Mouse (Mus musculus) liver, adult (tissue): Measurements from ENCODE around the gene Grk6.

Source experiments
- GATA4 ChIP-seq: IDR thresholded peaks from 2 replicates; pipeline ENCODE4 v1.6.1; 2014; ENCODE audit warnings: mild to moderate bottlenecking, low read length; ENCODE audit not compliant: insufficient replicate concordance

Grk6 gene

DNA sequence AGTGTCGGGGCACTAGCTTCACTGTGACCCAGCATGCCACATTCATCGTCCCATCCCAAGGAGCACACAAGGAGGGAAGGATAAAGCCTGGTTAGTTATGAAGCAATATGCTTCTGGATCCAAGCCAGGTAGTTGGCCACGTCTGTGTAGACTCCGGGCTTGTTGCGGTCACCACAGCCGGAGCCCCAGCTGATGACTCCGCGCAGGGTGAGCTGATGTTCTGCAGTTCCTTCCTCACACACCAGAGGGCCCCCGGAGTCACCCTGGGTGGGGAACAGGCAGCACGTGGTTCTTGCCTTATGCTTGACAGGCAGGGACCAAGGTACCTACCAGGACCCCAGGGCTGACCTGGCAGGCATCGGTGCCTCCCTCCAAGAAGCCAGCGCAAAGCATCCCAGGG lies 26.9 kb upstream of the Grk6 start:
- TF ChIP-seq GATA4, result no peak

DNA sequence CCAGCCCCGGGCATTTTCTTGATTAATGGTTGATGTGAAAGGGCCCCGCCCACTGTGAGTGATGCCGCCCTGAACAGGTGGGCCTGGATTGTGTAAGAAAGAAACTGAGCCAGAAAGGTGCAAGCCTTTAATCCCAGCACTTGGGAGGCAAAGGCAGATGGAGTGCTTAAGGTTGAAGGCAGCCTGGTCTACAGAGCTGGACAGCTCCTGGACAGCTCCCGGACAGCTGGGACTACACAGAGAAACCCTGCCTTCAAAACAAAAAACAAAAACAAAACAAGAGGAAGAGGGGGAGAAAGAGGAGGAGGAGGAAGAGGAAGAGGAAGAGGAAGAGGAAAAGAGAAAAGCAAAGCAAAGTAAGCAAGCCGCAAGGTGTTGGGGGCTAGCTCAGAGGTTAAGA lies 25.7 kb upstream of the Grk6 start:
- no peak for TF ChIP-seq GATA4

DNA sequence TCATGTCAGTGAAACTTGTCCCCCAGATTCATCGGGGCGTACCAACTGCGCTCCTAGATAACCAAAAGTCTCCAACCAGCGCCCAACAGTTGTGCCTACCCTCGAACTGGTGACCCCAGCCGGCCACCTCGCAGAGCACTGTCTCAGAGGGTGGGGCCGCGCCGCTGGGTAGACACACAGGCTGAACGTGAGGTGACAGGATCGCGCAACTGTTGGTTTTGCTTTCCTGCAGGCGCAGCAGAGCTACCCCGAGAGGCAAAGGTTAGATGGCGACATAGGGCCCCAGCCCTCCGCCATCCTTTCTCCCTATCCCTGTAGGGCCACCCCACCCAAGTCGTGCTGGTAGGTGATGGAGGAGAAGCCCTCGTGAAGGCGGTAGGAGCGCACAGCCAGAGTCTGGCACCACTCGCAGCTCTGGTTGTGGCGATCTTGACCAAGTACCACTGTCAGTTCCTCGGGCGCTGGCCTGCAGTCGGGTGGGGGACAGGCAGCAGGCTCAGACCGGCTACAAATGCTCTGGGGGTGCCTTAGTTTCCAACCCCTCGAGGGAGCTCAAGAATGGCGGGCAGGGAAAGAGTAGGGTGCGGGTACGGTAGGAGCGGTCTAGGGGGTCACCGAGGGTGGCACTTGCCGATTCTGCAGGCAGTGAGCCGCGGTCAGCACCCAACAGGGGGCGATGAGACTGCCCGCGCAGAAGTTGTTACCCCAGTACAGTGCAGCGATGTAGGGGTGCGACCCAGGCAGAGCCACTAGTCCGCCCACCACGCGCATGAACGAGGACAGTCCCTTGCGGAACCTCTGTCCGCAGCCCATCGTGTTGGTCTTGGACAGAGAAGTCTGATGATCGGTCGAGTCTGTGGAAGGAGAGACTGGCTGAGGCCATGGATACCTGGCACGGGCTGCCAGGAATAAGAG lies 24.6 kb upstream of the Grk6 start:
- TF ChIP-seq GATA4, result no peak

DNA sequence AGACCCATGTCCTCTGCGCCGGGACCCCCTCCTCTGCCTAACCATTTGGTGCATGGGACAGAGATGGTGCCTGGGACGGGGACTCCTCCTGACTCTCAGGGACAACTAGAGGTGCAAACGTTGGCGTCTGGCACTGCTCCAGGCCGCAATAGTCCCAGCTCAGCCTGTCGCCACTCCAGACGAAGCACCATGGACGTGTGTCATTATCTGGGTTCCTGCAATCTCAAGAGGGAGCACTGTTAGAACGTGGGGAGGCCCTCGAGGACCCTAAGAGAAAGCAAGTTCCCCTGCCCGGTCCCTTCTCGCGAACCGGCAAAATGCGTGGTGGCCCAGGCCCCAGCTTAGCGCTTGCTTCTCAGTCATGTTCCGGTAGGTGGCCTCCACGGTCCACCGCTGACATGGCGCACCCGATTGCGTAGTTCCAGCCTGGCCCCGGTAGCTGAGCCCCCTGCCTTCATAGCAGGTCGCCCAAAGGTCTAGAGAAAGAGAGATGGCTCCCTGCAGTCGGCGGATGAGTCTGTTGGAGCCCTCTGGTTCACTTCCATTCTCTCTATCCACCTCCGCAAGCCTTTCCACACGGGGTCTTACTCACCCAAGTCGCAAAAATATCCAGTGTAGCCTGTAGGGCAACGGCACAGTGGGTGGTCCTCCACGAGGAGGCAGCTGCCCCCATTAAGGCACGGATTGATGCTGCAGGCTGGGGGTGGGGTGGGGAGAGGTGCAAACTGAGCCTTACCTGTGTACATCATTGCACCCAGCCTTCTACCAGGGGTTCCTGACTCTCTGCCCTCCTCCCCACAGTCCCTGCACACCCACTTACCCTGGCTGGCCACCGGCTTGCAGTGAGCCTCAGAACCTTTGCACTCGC lies 23.7 kb upstream of the Grk6 start:
- TF ChIP-seq GATA4, result no peak

DNA sequence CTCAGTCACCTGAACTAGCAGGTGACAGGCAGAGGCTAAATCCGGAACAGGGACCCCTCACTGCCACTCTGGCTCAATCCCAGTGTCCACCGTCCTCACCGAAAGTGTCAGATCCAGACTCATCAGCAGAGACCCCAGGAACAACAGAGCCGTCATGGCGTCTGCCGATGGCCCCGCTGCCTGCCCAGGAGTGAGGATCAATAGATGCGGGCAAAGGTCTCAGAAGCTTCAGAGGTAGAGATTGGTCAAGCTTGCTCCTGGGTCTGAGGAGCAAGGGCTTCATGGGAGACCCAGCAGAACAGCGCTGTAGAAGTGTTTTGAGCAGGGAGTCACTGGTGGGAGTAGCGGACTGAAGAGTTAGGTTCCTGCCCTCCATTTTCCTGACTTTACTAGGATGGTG lies 18.3 kb upstream of the Grk6 start, which contains the start of gene F12:
Gene F12, minus strand, starts transcription at position 181 of the 400 bp plus-strand sequence.
- no peak for TF ChIP-seq GATA4

DNA sequence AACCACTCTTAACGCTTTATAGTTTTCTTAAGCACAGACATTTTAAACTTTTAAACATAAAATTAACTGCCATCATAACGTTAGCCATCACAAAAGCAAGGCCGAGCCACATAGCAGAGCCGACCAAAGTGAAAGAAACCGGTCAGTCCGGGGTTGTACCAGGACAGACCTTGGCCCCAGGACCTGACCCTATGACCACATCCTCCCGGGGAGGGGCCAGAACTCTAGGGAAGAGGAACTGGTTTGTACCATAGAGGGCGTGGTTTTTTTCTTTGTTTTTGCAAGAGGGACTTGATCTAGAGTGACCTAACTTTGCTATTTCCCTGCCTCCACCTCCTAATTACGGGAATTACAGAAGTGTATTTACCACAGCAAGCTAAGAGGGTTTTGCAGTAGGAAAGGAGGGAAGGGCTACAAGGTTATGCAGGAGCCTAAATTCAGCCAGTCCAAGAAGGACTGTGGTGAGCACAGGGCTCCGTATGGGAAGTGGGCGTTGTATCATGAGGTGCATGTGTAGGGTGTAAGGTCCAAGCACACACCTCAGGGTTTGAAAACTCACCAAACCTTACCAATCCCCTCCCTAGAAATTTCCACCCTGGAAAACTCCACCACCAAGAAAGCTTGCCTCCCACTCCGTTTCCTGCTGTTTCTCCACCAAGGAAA lies 15.5 kb upstream of the Grk6 start:
- TF ChIP-seq GATA4, result no peak

DNA sequence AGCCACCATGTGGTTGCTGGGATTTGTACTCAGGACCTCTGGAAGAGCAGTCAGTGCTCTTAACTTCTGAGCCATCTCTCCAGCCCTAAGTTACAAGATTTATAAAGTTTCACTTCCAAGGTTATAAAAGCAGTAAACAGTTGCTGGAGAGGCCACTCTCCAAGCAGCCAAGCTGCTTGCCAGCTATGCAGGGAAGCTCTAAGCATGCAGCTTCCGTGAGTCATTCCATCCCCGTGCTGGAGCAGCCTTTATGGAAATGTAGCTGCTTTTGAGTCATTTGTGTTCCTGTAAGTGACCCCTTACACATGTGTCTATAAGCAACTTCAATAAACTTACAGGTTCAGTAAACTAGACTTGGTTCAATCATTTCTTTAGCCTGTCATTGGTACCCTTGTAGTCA lies 14.3 kb upstream of the Grk6 start:
- no peak for TF ChIP-seq GATA4

DNA sequence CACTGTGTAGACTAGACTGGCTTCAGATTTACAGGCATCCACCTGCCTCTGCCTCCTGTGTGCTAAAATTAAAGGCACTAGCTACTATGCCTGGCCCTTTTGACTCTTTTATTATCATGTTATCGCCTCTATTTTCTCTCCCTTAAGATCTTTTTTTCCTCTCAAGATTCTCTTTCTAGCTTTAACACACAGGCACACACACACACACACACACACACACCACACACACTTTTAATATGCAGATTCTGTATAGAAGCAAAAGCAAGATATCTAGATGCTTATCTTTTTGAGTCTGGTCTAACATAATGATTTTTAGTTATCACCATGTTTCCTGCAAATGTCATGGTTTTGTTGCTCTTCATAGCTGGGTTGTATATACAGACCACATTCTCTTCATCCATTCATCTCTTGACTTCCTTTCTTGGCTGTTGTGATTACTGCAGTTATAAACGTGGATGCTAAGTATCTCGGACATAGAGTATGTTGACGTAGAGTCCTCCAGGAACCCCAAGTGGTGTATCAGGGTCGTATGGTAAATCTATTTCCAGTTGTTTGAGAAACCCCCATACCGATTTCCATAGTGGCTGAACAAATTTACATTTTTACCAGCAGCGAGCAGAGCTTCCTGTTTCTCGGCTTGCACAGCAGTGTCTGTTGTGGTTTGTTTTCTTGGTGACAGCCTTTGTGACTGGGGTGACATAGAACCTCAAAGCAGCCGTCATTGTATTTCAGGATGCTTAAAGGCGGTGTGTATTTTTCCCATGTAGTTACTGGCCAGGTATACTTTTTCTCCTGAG lies 12.8 kb upstream of the Grk6 start:
- TF ChIP-seq GATA4, result no peak

DNA sequence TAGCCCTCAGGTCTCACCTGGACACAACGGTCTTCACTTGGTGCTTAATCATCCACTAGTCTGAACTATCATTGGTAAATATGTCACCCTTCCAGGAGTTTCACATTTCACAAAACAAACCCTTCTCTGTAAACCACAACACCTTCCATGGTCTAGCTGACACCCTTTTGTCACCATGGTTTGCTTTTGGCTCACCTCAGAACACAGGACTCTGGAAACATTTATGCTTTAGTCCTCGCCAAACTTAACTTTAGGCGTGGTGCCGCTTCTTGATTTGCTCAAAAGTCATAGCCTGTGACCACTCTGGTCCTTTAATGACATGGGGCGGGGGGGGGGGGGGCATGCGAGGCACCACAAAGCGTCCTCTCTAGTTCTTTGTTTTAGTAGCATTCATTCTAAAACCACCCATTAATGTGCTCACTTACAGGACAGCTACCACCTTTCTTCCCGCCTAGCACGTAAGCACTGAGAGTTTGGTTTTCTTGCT lies 1.0 kb upstream of the Grk6 start:
- no peak for TF ChIP-seq GATA4

DNA sequence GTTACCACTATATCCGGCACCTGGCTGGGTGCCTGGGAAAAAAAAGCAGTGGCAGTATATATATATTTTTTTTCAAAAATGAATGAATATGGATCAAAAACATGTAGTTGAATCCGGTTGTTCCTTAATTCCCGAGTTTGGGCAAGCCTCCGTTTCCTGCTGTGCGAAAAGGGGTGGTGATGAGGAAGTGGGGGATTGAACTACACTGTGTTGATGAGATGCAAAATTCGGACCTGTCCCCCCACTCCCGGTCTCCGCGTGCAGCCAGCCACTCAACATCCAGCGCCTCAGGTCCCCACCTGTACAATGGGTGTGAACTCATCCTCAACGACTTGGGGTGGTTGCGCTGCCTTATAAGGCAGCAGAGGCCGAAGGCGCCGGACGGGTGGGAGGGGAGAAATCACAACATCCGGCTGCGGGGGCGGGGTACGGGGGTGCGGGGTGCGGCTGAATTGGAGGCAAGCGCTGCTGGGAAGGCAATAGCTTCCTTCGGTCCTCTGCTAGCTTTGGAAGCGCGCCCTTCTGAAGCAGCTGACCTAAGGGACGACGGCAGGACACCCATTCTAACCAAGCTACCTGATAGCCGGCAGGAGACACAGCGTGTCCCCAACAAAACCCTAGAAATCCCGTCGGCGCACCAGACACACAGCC lies 461 bp upstream of the Grk6 start:
- TF ChIP-seq GATA4, result no peak

DNA sequence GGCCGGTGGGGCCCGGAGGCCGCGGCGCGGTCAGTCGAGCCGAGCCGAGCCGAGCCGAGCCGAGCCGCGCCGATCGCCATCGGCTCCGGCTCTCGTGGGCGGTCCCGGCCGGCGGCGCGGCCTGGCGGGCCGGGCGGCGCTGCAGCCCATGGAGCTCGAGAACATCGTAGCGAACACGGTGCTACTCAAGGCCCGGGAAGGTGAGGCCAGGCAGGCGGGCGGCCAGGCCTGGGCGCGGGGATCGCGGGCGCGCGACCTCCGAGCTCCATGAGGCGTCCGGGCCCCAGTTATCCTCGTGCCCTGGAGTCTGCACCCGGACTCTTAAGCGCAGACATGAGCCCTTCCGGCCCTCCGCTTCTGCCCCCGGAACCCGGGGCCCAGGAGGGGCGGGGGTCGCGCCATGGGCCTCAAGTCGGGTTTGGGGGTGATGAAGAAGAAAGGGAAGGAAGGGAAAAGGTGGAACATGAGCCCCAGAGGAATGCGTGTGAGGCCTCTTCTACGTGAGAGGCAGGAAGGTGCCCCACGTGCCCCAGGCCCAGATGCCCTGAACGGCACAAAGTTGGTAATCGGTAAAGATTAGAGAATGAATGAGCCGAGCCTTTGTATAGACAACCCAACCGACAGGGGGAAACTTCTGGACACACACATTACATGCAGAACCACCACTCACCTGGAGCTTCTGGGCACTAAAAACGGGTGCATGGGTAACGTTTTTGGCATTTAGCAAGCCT lies 654 bp downstream of the Grk6 start:
- TF ChIP-seq GATA4, result no peak

DNA sequence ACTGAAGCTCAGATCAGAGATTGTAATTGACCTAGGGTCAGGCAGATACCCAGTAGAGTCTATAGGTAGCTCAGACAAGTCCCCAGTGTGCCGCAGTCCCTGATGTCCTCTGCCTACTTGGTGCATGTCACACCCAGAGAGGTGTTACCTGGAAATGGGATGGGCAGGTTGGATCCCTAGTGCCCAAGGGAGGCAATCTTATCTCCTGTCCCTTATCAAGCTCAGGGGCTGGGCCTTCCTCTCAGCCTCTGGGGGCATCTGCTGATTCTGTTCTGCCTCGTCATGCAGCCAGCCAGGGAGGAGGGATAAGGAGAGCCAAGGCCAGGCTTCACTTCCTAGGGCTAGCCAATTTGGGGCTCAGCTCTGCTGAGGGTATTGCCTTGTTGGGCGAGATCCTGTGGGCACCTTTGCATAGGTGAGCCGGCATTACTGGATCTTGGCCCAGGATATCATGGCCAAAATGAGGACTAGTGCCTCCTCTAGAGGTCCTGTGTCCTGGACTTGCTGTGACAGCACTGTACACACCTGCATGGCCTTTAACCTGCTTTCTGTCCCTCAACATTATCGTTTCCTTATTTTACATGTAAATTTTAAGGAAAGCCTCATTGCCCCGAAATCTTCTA lies 1.7 kb downstream of the Grk6 start:
- TF ChIP-seq GATA4, result no peak

DNA sequence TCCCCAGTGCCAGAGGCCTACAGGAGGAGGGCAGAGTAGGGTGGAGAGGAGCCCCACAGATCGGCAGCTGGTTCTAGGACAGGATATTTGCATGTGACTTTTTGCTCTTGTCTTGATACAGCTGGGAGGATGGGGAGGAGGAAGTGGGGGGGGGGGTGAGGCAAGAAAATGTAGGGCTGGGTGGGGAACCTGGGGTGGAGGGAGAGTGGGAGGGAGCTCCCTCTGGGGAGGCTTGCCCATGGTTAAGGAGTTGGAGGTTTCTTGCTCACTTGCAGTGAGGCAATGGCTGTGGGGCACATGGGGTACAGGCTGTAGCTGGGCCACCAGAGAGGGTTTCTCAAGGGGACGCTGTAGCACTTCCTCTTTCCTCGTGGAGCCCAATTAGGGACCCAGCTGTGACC lies 2.7 kb downstream of the Grk6 start:
- no peak for TF ChIP-seq GATA4
